Mouse (Mus musculus): ENCODE measurements around the gene Kctd15. TPM values are rescaled to one million over a fixed set of nuclear protein-coding genes. Genes with fewer than 3 reads are reported as not detected.

Gene Kctd15
- total RNA-seq, 4 experiments from 2014 or later = 55.6 to 60.8 (median 58.6) TPM

DNA sequence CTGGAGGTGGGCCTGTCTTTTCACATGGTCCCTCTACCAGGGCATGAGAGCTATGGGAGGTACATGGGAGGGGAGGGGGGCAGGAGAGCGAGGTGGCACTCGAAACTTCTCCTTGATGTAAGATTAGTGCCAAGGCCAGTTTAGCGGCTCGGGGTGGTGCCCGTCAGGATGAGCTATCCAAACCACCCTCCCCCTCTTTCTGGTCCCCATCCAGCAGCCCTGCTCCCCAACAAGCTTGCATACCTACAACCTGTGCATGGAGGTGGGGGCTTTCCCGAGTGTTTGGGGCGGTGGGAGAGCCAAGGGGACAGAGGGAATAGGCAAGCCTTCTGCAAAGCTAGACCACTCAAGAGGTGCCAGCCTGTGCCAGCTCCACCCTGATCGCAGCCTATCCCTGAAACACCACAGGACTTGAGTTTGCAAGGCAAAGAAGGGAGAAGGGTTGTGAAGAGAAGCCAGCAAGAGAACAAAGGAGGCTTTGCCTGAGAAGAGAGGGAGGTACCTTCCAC is 26.8 kb downstream of the Kctd15 start:
- DNase-seq (ENCODE audit: low spot score in 2 of 2) = peak in 1 of 2 experiments; percentile 48

DNA sequence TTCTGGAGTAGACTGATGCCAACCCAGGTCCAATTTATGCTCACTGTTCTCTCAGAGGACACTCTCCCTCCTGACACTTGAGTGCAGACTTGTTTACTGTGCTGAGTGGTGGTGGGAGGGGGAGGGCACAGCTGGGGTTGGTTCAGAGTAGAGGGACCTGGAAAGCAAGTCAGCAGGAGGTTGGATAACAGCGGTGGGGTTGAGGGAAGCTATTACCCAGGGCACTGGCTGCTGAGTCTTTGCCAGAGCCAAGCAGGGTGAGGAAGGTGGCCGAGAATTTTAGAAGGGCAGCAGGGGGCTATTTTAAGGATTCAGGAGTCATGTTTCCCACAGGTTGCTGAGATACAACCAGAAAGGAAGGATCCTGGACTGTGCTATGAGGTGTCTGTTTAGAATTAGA is 36.1 kb downstream of the Kctd15 start:
- DNase-seq (ENCODE audit: low spot score in 2 of 2) = peak; percentile 64 to 77

DNA sequence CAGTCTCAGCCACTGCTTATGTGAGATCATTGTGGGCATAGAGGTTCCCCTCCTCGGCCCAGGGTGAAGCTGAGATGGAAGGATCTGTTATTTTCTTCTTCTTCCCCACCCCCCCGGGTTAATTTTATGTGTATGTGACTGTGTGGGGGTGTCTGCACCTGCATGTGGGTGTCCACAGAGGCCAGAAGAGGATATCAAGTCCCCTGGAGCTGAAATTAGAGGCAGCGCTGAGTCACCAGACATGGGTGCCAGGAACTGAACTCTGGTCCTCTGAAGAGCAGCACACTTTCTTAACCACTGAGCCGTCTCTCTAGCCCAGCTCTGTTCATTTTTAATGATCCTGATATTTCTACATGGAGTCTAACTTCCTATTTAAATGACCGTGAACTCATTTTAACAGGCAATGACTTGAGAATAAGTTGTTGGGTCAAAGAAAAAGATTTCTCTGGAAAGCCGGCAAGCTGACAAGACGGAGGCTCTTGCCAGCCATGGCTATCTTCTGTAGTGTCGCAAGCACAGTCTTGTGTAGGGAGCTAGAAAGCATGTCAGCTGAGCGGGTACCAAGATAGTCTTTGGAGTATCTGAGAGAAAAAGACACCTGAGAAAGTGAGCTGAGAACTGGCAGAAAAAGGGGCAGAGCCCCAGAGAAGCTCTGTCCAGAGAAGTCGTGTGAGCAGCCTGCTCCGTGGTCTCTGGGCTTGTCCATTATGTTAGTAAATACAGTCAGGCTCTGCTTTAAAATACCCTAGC is 38.2 kb downstream of the Kctd15 start:
- DNase-seq (ENCODE audit: low spot score in 2 of 2) = peak; percentile 24 to 49

DNA sequence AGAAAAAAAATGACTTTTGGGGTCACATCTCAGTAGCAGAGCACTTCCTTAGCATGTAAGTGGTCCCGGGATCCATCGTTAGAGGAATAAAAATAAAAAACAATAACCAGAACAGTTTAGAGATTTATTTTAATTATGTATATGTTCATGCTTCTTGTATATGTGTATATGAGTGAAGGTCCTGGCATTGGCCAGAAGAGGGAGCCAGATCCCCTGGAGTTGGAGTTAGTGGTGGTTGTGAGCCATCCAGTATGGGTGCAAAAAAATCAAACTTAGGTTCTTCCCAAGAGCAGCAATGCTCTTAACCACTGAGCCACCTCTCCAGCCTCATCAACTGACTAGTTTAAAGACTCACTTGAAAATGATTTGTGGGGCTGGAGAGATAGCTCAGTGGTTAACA is 40.3 kb downstream of the Kctd15 start:
- peak in 1 of 2 experiments; percentile 25 for DNase-seq (ENCODE audit: low spot score in 2 of 2)

DNA sequence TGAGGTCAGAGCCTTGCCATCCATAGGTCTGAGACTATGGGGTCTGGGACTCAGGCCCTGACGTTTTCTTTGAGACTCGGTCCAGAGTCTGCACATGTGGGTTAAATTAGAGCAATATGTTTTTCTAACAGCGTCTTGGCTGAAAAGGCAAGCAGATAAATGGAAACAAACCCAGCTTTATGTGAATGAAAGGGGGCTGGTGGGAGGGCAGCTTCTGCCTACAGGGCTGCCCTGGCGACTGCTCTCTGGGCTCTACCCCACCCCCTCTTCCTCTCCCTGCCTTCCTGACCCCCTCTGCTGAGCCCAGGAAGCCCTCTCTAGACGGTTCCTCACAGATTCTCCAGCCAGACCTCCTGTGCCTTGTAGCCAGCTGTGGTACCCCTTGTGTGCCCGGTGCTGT is 46.1 kb downstream of the Kctd15 start:
- DNase-seq (ENCODE audit: low spot score in 2 of 2) = no peak

DNA sequence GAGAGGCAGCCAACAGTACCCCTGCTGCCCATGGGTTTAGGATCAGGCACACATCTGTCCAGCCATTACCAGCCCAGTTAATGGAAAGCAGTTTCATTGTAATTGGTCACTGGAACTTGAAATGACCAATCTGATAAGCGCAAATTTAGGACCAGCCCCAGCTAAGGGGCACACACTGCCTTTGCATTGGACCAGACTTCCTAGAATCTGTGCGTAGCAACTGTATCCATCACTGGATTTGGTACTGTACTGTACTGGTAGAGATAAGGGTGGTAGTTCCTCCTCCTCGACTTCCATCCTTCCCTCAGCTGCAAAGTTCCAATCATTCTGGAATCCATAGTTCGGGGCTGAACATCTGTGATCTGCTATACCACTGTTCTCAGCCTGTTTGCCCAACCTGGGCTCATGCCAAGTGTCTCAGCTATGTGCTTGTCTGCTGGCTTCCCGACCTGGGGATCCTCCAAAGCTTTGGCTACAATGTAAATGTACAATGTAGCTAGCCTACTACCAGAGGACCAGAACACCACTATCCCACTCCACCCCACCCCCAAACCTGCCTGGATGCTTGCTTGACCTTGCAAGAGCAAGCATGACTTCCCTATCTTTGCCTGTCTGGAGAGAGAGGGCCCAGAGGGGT is 49.1 kb downstream of the Kctd15 start:
- no peak for DNase-seq (ENCODE audit: low spot score in 2 of 2)

DNA sequence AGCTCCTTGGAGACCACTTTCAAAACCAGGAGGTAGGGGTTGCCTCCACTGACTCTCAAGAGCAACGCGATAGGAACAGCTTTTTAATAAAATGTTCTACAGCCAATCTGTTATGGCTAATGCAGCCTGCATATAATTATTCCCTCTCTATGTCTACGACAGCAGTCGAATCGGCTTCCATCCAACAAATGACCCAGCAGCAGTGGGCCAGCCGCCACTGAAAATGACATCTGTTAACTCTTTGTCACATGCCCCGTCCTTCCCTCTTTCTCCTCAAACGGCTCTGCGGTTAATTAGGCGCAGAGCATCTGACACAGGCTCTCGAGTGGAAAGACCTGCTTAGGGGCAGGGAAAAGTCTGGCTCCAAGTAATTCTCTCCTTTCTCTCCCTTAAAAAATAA is 49.8 kb downstream of the Kctd15 start:
- no peak for DNase-seq (ENCODE audit: low spot score in 2 of 2)

DNA sequence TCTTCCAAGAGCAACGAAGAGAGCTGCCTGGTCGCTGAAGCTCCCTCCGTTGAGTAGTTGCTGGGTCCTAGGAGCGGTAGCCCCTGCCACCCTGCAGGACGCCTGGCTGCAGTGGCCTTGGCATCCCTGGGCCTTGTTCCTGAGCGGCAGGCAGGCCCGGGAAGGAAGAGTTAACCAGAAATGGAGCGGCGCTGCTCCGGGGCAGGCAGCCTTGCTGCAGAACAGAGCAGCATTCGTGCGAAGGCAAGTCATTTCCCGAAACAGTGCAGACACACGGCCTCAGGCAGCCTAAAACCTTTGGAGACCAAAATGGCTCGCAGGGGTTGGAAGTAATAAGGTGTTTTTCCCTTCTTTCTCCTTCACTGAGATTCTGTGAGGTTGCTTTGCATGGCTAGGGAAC is 50.5 kb downstream of the Kctd15 start:
- DNase-seq (ENCODE audit: low spot score in 2 of 2) = no peak

DNA sequence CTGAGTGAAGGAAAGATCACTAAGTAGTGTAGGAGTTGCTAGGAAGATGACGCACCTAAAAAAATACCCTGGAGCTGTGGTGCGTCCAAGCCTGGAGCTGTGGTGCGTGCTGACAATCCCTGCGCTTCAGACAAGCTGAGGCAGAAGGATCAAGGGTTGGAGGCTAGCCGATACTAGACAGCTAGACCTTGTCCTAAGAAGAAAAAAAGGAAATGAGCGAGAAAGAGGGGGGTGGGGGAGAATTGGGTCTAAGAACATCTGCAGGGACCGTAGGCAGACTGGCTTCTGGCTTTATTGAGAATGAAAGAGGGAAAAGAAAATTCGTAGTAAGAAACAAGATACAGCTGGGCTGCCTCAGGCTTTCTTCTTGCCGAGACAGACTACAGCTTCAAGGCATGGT is 58.0 kb downstream of the Kctd15 start:
- DNase-seq (ENCODE audit: low spot score in 2 of 2) = no peak

DNA sequence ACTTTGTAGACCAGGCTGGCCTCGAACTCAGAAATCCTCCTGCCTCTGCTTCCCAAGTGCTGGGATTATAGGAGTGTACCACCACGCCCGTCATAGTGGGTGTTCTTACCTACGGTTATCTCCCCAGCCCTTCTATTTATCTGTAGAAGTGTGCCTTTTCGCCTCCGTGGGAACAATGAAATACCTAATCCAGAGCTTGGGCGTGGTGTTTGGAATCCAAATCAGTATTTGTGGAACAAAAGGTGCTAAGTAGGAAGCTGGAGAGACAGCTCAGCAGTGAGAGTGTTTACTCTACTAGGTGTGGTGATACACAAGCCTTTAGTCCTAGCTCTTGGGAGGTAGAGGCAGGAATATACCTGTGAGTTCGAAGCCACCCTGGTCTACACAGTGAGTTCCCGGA is 58.5 kb downstream of the Kctd15 start:
- DNase-seq (ENCODE audit: low spot score in 2 of 2) = no peak

DNA sequence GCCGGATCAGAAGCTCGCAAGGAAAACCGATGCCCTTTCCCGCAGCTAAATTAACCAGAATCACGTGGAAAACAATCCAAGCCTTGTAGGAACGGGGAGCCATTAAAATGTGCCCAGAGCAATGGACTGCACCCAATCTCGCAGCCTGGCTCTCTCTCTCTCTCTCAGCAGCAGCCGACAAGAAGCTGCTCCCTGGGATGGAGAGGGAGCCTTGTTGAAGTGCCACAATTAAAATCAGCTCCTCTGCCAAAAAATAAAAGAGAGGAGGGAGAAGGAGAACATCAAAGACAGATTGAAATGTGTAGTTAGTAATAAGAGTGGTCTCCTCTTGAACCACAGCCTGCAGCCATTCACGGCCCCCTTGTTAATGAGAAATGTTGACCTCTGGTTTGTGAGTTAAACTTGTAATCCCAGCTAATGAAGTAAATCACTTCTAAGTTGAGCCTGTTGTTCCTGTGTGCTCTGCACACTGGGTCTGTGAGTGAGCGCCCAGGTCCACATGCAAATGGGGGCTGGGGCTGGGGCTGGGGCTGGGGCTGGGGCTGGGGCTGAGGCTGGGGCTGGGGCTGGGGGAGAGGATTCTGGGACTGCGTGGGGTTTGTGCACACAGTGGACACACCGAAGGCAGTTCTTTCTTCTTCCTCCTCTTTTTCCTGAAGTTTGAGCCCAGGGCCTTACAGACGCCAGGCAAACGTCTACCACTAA is 59.8 kb downstream of the Kctd15 start:
- DNase-seq (ENCODE audit: low spot score in 2 of 2) = no peak

DNA sequence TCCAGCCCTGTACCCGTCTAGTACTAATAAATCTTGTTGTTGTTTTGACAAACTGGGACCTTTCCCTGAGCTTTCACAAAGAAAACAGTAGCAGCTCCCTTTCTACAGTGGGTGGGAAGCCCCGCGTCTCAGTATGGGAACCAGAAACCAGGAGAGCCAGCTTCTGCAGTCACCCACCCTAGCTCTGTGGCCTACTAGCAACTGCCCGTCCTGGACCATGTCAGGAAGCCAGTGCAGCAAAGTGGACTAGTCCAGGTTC is 61.3 kb downstream of the Kctd15 start:
- no peak for DNase-seq (ENCODE audit: low spot score in 2 of 2)

DNA sequence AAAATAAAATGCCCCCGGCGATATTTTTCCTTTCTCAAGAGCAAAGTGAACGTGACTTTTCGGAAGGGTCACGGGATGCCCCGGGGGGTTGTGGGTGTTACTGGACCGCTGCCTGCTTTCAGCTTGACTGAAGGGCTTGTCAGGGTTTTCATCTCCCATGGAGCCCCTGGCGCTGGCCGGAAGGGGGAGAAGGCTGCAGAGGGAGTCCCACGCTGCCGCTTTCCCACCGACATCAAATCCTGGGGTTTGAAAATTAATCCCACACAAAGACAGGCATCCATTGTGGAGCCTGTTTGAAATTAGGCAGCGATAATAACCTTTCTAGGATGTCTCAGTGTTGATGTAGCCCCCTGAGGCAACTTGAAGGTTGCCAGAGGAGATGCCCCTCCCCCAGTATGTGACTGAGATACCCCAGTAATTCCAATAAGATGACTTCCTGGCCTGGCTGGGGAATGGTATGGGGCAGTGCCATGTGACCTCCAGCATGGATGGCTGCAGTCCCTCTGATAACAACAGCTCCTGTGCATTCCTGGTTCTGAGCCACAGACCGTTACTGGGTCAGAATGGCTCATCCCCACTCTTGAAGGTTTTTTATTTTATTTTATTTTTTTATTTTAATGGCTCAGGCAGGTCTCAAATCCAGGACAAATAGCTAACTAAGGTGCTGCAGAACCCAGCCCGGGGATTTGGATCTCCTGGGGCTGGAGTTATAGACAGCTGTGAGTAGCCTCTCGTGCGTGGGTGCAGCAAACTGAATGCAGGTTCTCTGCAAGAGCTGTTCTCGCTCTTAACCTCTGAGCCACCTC is 61.8 kb downstream of the Kctd15 start:
- peak; percentile 10 to 32 for DNase-seq (ENCODE audit: low spot score in 2 of 2)

DNA sequence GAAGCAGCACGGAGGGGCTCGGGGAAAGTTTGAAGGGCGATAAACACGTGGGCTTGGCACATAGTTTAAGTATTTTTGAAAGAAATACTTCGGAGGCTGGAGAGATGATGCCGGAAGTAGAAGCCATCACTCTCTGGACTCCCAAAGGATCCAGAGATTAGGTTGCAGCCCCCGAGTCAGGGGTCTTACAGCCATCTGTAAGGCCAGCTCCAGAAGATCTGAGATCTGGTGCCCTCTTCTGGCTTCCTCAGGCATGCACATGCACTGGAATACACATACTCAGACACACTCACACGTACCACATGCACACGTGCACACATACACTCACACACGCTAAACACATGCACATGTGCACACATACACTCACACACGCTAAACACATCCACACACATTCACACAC is 65.8 kb downstream of the Kctd15 start:
- no peak for DNase-seq (ENCODE audit: low spot score in 2 of 2)

Other genes starting within 250 kb of the Kctd15 start
- 1 to 10 TPM in 1 of 4 experiments, under 1 TPM in 3; 0.29 to 1.6 (median 0.55) TPM for gene Chst8, start 156.0 kb upstream of the Kctd15 start, total RNA-seq (2022)